Mouse (Mus musculus): Measurements from ENCODE around the gene Mphosph9. TPM values are rescaled to one million over a fixed set of nuclear protein-coding genes. Genes with fewer than 3 reads are reported as not detected.
A peak's percentile ranks its signal among the peaks of the same experiment; 100 is the strongest.

Gene Mphosph9
- polyA plus RNA-seq, 1 experiment from 2014 or later: 6.6 TPM

DNA sequence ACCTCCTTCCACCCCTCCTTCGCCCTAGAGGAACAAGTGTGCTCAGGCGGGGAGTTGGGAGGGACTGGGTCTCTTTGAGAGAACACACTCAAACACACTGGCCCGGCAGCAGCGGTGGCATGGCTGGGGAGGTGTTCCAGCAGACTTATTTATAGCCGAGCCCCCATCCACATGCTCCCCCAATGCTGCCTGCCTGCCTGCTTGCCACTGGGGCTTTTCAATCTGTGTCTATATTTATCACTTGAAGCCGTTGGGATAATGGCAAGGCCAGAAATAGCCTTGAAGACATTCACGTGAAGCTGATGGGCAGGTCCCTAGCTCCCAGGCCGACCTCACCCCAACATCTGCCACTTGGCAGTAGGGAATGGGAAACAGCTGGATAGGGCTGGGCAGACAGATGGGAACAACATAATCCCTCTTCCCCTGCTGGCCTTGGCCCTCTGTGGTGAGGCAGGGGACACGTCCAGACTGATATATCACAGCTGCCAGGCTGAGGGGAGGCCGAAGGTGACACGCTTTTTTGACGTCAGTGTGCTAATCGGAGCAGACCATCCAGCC, 121.2 kb downstream of the Mphosph9 start:
- peaks cover 34% of the 10 kb centered on the region for H3K4me1 ChIP-seq (ENCODE audit: control insufficient read depth, insufficient read depth, low read length)
- H3K4me2 ChIP-seq (ENCODE audit: low read depth, low read length): no peak overlapping the region
- 0 out of 2 replicates have a peak overlapping the region, but pooled peaks have one; percentile 14 for H3K27ac ChIP-seq (ENCODE audit: low read length)
- no peaks in the 10 kb centered on the region for H3K27me3 ChIP-seq (replicated peaks; ENCODE audit: control insufficient read depth, insufficient read depth, low read length)
- no peak for ATAC-seq
- H3K36me3 ChIP-seq (ENCODE audit: control insufficient read depth, insufficient read depth, low read length): no peaks in the 10 kb centered on the region
- peak overlapping the region; percentile 19; the same call in 1 of the 2 replicates for H3K9ac ChIP-seq (ENCODE audit: low read depth, low read length)
- H3K4me3 ChIP-seq (ENCODE audit: low read length): no peak overlapping the region
- H3K9me3 ChIP-seq (ENCODE audit: control insufficient read depth, low read length): no peaks in the 10 kb centered on the region
- WGBS: 44% methylated on average over 13 of the region's 13 CpGs

DNA sequence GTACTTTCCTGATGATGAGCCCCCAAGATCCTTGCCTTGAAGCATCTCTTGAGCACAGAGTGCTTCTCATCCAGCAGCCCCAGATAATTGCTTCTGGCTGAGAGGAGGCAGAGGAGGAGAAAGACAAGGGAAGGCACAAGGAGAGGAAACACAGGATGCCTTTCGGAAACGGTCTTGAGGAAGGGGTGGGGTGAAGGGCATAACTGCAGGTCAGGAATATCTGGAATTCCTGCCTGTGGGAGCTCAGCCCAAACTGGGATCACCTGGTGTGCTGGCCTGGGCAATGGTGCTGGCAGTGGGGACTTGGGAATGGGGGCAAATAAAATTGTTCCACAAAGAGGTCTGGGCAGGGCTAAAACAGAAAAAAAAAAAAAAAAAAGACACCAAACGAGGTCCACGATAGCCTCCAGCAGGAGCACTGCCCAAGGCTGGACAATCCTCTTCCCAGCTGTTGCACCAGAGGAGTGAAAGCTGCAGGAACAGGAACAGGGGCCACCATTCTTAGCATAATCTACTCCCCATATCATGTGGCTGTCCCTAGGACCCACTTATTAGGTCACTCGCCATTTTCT, 121.9 kb downstream of the Mphosph9 start:
- Histone ChIP-seq H3K4me3 (ENCODE audit: low read length) (no peak overlapping the region), H3K36me3 (ENCODE audit: control insufficient read depth, insufficient read depth, low read length) (no peaks in the 10 kb centered on the region), H3K27me3 (replicated peaks; ENCODE audit: control insufficient read depth, insufficient read depth, low read length) (no peaks in the 10 kb centered on the region), H3K9ac (ENCODE audit: low read depth, low read length) (no peak overlapping the region), H3K4me2 (ENCODE audit: low read depth, low read length) (no peak overlapping the region), H3K27ac (ENCODE audit: low read length) (no peak overlapping the region), H3K4me1 (ENCODE audit: control insufficient read depth, insufficient read depth, low read length) (peaks cover 36% of the 10 kb centered on the region), H3K9me3 (ENCODE audit: control insufficient read depth, low read length) (no peaks in the 10 kb centered on the region)
- no peak for ATAC-seq
- 47% methylated on average over 5 of the region's 5 CpGs for WGBS

DNA sequence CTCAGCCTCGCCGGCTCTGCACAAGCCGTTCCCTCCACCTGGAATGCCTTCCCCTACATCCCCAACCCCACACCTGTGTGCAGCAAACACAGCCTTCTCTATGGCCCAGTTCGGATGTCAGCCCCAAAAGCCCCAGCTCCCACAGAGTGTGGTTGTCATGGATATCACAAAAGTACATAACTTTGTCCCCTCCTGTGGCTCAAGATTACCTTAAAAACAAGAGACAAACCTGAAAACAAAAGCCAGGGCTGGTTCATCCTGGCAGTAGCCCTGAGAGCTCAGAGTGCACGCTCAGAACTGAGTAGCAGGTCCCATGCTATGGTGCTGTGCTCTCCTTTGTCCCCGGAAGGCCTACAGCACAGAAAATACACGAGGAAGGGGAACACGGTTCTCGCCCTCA, 122.6 kb downstream of the Mphosph9 start:
- WGBS: 80% methylated on average over 9 of the region's 9 CpGs
- no peaks in the 10 kb centered on the region for H3K9me3 ChIP-seq (ENCODE audit: control insufficient read depth, low read length)
- H3K27me3 ChIP-seq (replicated peaks; ENCODE audit: control insufficient read depth, insufficient read depth, low read length): no peaks in the 10 kb centered on the region
- no peaks in the 10 kb centered on the region for H3K36me3 ChIP-seq (ENCODE audit: control insufficient read depth, insufficient read depth, low read length)
- no peak overlapping the region for H3K9ac ChIP-seq (ENCODE audit: low read depth, low read length)
- no peak overlapping the region for H3K4me2 ChIP-seq (ENCODE audit: low read depth, low read length)
- H3K4me1 ChIP-seq (ENCODE audit: control insufficient read depth, insufficient read depth, low read length): peaks cover 43% of the 10 kb centered on the region
- ATAC-seq: no peak
- no peak overlapping the region for H3K27ac ChIP-seq (ENCODE audit: low read length)
- H3K4me3 ChIP-seq (ENCODE audit: low read length): no peak overlapping the region

DNA sequence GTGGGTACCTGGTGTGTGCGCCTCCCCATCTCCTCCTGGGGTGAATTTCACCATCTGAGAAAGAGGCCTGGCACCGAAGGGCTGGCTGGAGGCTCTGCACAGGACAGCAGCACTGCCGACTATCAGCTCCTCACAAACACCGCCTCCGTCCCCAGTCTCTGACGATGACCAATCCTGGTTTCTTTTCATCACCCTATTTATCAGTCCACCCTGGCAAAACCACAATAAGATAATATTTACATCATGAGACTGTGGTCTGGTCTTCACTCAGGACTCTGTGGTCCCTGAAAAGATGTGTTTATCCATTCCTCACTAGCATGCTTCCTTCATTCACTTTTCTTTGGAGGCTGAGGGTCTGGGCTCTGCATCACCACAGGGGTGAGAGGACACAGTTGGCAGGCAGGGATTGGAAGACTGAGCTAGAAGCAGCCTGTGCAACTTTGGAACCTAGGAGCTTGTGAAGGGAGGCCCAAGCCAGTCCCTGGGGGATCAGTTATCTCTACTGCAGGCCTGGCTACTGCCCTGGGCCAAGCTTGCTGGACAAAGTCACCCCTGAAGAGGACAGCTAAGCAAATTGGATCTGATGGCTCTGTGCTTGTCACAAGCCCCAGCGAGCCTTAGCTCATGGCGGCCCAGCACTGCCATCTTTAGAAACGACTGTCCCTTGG, 123.5 kb downstream of the Mphosph9 start:
- peak overlapping the region; percentile 45 for H3K27ac ChIP-seq (ENCODE audit: low read length)

DNA sequence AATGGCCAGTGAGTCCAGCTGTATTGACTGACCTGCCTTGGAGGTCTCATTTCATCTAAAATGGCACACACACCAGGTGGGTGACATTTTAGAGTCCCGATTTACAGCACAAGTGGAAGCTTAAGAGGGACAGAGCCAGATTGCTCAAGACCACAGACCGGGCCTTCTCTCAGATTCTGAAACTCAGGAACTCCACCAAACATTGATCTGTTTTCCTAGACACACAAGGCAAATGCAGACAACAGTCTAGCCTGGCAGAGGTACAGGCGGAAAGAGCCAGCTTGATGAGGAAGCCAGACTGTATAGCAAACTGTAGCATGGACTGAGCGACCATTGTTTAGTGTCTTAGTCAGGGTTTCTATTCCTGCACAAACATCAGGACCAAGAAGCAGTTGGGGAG, 124.5 kb downstream of the Mphosph9 start:
- Histone ChIP-seq H3K4me2 (ENCODE audit: low read depth, low read length) (no peak overlapping the region), H3K27ac (ENCODE audit: low read length) (0 out of 2 replicates have a peak overlapping the region, but pooled peaks have one; percentile 37), H3K4me3 (ENCODE audit: low read length) (no peak overlapping the region), H3K27me3 (replicated peaks; ENCODE audit: control insufficient read depth, insufficient read depth, low read length) (no peaks in the 10 kb centered on the region), H3K4me1 (ENCODE audit: control insufficient read depth, insufficient read depth, low read length) (peaks cover 61% of the 10 kb centered on the region), H3K9me3 (ENCODE audit: control insufficient read depth, low read length) (no peaks in the 10 kb centered on the region), H3K36me3 (ENCODE audit: control insufficient read depth, insufficient read depth, low read length) (no peaks in the 10 kb centered on the region), H3K9ac (ENCODE audit: low read depth, low read length) (no peak overlapping the region)
- WGBS: 86% methylated on average over 4 of the region's 4 CpGs
- no peak for ATAC-seq

More for the DNA sequence above, 123.5 kb downstream of the Mphosph9 start:
- ATAC-seq: no peak
- WGBS: 76% methylated on average over 9 of the region's 9 CpGs
- Histone ChIP-seq H3K9ac (ENCODE audit: low read depth, low read length) (no peak overlapping the region), H3K27me3 (replicated peaks; ENCODE audit: control insufficient read depth, insufficient read depth, low read length) (no peaks in the 10 kb centered on the region), H3K4me2 (ENCODE audit: low read depth, low read length) (no peak overlapping the region), H3K36me3 (ENCODE audit: control insufficient read depth, insufficient read depth, low read length) (no peaks in the 10 kb centered on the region), H3K4me3 (ENCODE audit: low read length) (no peak overlapping the region), H3K9me3 (ENCODE audit: control insufficient read depth, low read length) (no peaks in the 10 kb centered on the region), H3K4me1 (ENCODE audit: control insufficient read depth, insufficient read depth, low read length) (peaks cover 52% of the 10 kb centered on the region)

DNA sequence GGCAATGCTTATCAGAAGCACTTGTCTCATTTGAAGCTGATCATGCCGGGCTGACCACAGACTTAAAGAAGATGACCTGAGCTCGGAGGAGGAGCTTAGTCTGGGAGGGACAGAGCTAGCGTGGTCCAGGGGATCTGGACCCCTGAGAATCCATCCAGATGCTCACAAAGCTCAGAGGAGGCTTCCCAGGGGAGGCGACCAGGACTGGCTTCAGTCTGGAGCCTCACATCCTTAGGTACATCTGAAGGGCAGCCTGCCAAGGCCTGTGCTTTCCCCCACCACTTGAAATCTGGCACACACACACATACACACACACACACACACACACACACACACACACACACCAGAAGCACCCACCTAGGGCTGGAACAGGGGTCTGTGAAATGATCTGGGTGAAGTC, 125.7 kb downstream of the Mphosph9 start:
- H3K27me3 ChIP-seq (replicated peaks; ENCODE audit: control insufficient read depth, insufficient read depth, low read length): no peaks in the 10 kb centered on the region
- H3K9ac ChIP-seq (ENCODE audit: low read depth, low read length): no peak overlapping the region
- no peak overlapping the region for H3K4me3 ChIP-seq (ENCODE audit: low read length)
- H3K4me2 ChIP-seq (ENCODE audit: low read depth, low read length): no peak overlapping the region
- H3K4me1 ChIP-seq (ENCODE audit: control insufficient read depth, insufficient read depth, low read length): peaks cover 56% of the 10 kb centered on the region
- WGBS: 42% methylated on average over 4 of the region's 4 CpGs
- no peaks in the 10 kb centered on the region for H3K9me3 ChIP-seq (ENCODE audit: control insufficient read depth, low read length)
- no peak for ATAC-seq
- H3K27ac ChIP-seq (ENCODE audit: low read length): 0 out of 2 replicates have a peak overlapping the region, but pooled peaks have one; percentile 1
- H3K36me3 ChIP-seq (ENCODE audit: control insufficient read depth, insufficient read depth, low read length): no peaks in the 10 kb centered on the region

DNA sequence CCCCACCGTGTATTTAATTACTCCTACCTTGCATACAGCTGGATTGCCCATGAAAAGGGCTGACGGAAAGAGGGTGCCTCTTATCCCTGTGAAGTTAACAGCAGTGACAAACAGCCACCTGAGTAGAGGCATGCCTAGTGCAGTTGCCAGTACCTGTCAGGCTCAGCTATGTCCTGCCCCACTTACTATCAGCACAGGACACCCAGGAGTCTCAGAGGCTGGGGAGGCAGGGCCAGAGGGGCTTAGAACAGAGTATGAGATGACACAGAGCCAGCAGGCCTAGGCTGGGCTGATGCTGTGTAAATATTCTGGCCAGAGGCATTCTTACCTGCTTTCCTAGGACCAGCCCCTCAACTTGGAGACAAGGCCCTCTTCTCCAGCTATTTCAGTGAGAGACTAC, 126.2 kb downstream of the Mphosph9 start:
- Histone ChIP-seq H3K36me3 (ENCODE audit: control insufficient read depth, insufficient read depth, low read length) (no peaks in the 10 kb centered on the region), H3K27me3 (replicated peaks; ENCODE audit: control insufficient read depth, insufficient read depth, low read length) (no peaks in the 10 kb centered on the region), H3K4me2 (ENCODE audit: low read depth, low read length) (no peak overlapping the region), H3K9ac (ENCODE audit: low read depth, low read length) (no peak overlapping the region), H3K9me3 (ENCODE audit: control insufficient read depth, low read length) (no peaks in the 10 kb centered on the region), H3K4me1 (ENCODE audit: control insufficient read depth, insufficient read depth, low read length) (peaks cover 52% of the 10 kb centered on the region), H3K27ac (ENCODE audit: low read length) (peak overlapping the region; percentile 1; the same call in 1 of the 2 replicates), H3K4me3 (ENCODE audit: low read length) (no peak overlapping the region)
- ATAC-seq: 0 out of 2 replicates have a peak, but pooled peaks have one; percentile 19
- 63% methylated on average over 2 of the region's 2 CpGs for WGBS

Other genes starting within 250 kb of the Mphosph9 start
- gene Abcb9, start 232.2 kb downstream of the Mphosph9 start, polyA plus RNA-seq (2015; fragmentation: Nextera tagmentation; extraction: Ambion mirVana): 2.5 and 3.2 TPM in 2 replicates
- gene Ogfod2, start 215.7 kb downstream of the Mphosph9 start, polyA plus RNA-seq (2015; fragmentation: Nextera tagmentation; extraction: Ambion mirVana): 30.5 and 33.6 TPM in 2 replicates
- gene Arl6ip4, start 211.9 kb downstream of the Mphosph9 start, polyA plus RNA-seq (2015; fragmentation: Nextera tagmentation; extraction: Ambion mirVana): 78.1 and 84.8 TPM in 2 replicates
- gene Pitpnm2, start 78.2 kb downstream of the Mphosph9 start, polyA plus RNA-seq (2015; fragmentation: Nextera tagmentation; extraction: Ambion mirVana): 1.8 and 2.4 TPM in 2 replicates
- 13.6 and 14.9 TPM in 2 replicates for gene 2810006K23Rik, start 117 bp upstream of the Mphosph9 start, polyA plus RNA-seq (2015; fragmentation: Nextera tagmentation; extraction: Ambion mirVana)
- gene Cdk2ap1, start 35.1 kb upstream of the Mphosph9 start, polyA plus RNA-seq (2015; fragmentation: Nextera tagmentation; extraction: Ambion mirVana): 17.8 and 21.1 TPM in 2 replicates
- 78.6 and 83.7 TPM in 2 replicates for gene Sbno1, start 98.0 kb upstream of the Mphosph9 start, polyA plus RNA-seq (2015; fragmentation: Nextera tagmentation; extraction: Ambion mirVana)
- gene Kmt5a, start 112.0 kb upstream of the Mphosph9 start, polyA plus RNA-seq (2015; fragmentation: Nextera tagmentation; extraction: Ambion mirVana): 50.6 and 54.3 TPM in 2 replicates
- 55.1 and 55.4 TPM in 2 replicates for gene Rilpl2, start 150.4 kb upstream of the Mphosph9 start, polyA plus RNA-seq (2015; fragmentation: Nextera tagmentation; extraction: Ambion mirVana)
- gene Snrnp35, start 155.2 kb upstream of the Mphosph9 start, polyA plus RNA-seq (2015; fragmentation: Nextera tagmentation; extraction: Ambion mirVana): 20.1 and 20.9 TPM in 2 replicates
- 8.6 and 8.8 TPM in 2 replicates for gene Rilpl1, start 203.4 kb upstream of the Mphosph9 start, polyA plus RNA-seq (2015; fragmentation: Nextera tagmentation; extraction: Ambion mirVana)
- 635 and 649 TPM in 2 replicates for gene Tmed2, start 212.7 kb upstream of the Mphosph9 start, polyA plus RNA-seq (2015; fragmentation: Nextera tagmentation; extraction: Ambion mirVana)
- gene Ddx55, start 224.9 kb upstream of the Mphosph9 start, polyA plus RNA-seq (2015; fragmentation: Nextera tagmentation; extraction: Ambion mirVana): 12.5 and 14.5 TPM in 2 replicates

Measured in intestine, embryonic 16.5 days (tissue).